Comparison of ENCODE assay signal across 21 mouse cellular contexts in genomic region chr10:83094248-83094647, GRCm38 (mm10).
DNase-seq lines count a peak whose midpoint lies in the region; ATAC-seq and TF ChIP-seq lines count a peak whose summit lies in the region.
"Had no signal": no experiment of that assay in that cellular context is flagged by ENCODE, and none has a peak within 500 bp of the region (broad histone marks: within the 10 kb centered on the region; RNA-seq: fewer than 3 reads in every experiment).

No protein-coding gene starts in this region.

- WGBS in hindbrain, embryonic 13.5 days = 88% methylated on average over 10 of the region's 10 CpGs
- WGBS in hindbrain, embryonic 14.5 days = 81% methylated on average over 10 of the region's 10 CpGs
- 70% methylated on average over 10 of the region's 10 CpGs for WGBS in heart, embryonic 11.5 days (ENCODE audit: insufficient replicate concordance)

- H3K9me3 ChIP-seq in hindbrain, embryonic 13.5 days = no peaks in the 10 kb centered on the region
- H3K9me3 ChIP-seq in hindbrain, embryonic 14.5 days (ENCODE audit: control insufficient read depth, low read length) = no peaks in the 10 kb centered on the region
- H3K9me3 ChIP-seq in heart, embryonic 11.5 days (replicated peaks; ENCODE audit: control insufficient read depth, low read length) = no peaks in the 10 kb centered on the region
- H3K9me3 ChIP-seq: forebrain, embryonic 13.5 days; heart, embryonic 10.5 days; midbrain, embryonic 13.5 days; neural tube, embryonic 15.5 days had no signal

- DNase-seq in hindbrain, embryonic 14.5 days (ENCODE audit: low spot score) = no peak
- peak; percentile 14 to 21 for DNase-seq in B cell, adult 2 months
- DNase-seq in NIH3T3 (ENCODE audit: low read depth) = peak; percentile 63
- no peak for DNase-seq in adrenal gland, adult 8-10 months
- no peak for DNase-seq in testis, postnatal 14 days (ENCODE audit: low spot score)
- DNase-seq: cerebellum, postnatal 10 days; gastrocnemius, postnatal 14 days; heart, postnatal 14 days; kidney, adult 2 months; kidney, postnatal 4 days; lung, adult 2 months; lung, postnatal 36 days; retina, postnatal 1 day had no signal

- H3K79me2 ChIP-seq in myocyte (ENCODE audit: control insufficient read depth, insufficient read depth) = no peaks in the 10 kb centered on the region

- no peak overlapping the region for H3K4me3 ChIP-seq in hindbrain, embryonic 13.5 days
- no peak overlapping the region for H3K4me3 ChIP-seq in hindbrain, embryonic 14.5 days (replicated peaks; ENCODE audit: low read length)
- no peak overlapping the region for H3K4me3 ChIP-seq in myocyte
- no peak overlapping the region for H3K4me3 ChIP-seq in heart, embryonic 11.5 days (ENCODE audit: low read depth, low read length)
- H3K4me3 ChIP-seq: forebrain, embryonic 13.5 days; heart, embryonic 10.5 days; midbrain, embryonic 13.5 days; neural tube, embryonic 15.5 days had no signal

- H3ac ChIP-seq in myocyte (ENCODE audit: control insufficient read depth, insufficient read length) = no peak overlapping the region

- no peaks in the 10 kb centered on the region for H3K27me3 ChIP-seq in hindbrain, embryonic 13.5 days
- H3K27me3 ChIP-seq in hindbrain, embryonic 14.5 days (ENCODE audit: control insufficient read depth, insufficient read depth, low read length) = no peaks in the 10 kb centered on the region
- H3K27me3 ChIP-seq in myocyte (ENCODE audit: control insufficient read depth, insufficient read depth, insufficient read length) = no peaks in the 10 kb centered on the region
- 0 out of 2 replicates have a peak, but pooled peaks cover 2% of the 10 kb centered on the region for H3K27me3 ChIP-seq in heart, embryonic 11.5 days (ENCODE audit: control insufficient read depth, insufficient read depth, low read length)
- H3K27me3 ChIP-seq: forebrain, embryonic 13.5 days; midbrain, embryonic 13.5 days; neural tube, embryonic 15.5 days had no signal

- no peak overlapping the region for H3K27ac ChIP-seq in hindbrain, embryonic 13.5 days
- H3K27ac ChIP-seq in hindbrain, embryonic 14.5 days = no peak overlapping the region
- no peak overlapping the region for H3K27ac ChIP-seq in heart, embryonic 11.5 days (ENCODE audit: low read depth, low read length)
- H3K27ac ChIP-seq: forebrain, embryonic 13.5 days; heart, embryonic 10.5 days; hindbrain, postnatal 0 days; midbrain, embryonic 13.5 days; neural tube, embryonic 15.5 days had no signal

- H3K4me2 ChIP-seq in hindbrain, embryonic 13.5 days = no peak overlapping the region
- H3K4me2 ChIP-seq in hindbrain, embryonic 14.5 days (replicated peaks) = no peak overlapping the region
- peak overlapping the region; percentile 92 for H3K4me2 ChIP-seq in myocyte (ENCODE audit: low read depth)
- H3K4me2 ChIP-seq in heart, embryonic 11.5 days = no peak overlapping the region
- H3K4me2 ChIP-seq: forebrain, embryonic 13.5 days; midbrain, embryonic 13.5 days; neural tube, embryonic 15.5 days had no signal

- H3K36me3 ChIP-seq in hindbrain, embryonic 13.5 days = no peaks in the 10 kb centered on the region
- no peaks in the 10 kb centered on the region for H3K36me3 ChIP-seq in hindbrain, embryonic 14.5 days (replicated peaks; ENCODE audit: control insufficient read depth, insufficient read depth)
- no peaks in the 10 kb centered on the region for H3K36me3 ChIP-seq in myocyte (ENCODE audit: control insufficient read depth, insufficient read depth)
- no peaks in the 10 kb centered on the region for H3K36me3 ChIP-seq in heart, embryonic 11.5 days (ENCODE audit: control insufficient read depth, insufficient read depth, low read length)
- H3K36me3 ChIP-seq: heart, embryonic 10.5 days; midbrain, embryonic 13.5 days; neural tube, embryonic 15.5 days had no signal

- 0 out of 2 replicates have a peak overlapping the region, but pooled peaks have one; percentile 5 for H3K9ac ChIP-seq in hindbrain, embryonic 13.5 days
- no peak overlapping the region for H3K9ac ChIP-seq in hindbrain, embryonic 14.5 days
- H3K9ac ChIP-seq in heart, embryonic 11.5 days (ENCODE audit: low read depth, low read length) = no peak overlapping the region
- H3K9ac ChIP-seq: forebrain, embryonic 13.5 days; midbrain, embryonic 13.5 days; neural tube, embryonic 15.5 days had no signal

- no peak for ATAC-seq in hindbrain, embryonic 13.5 days (ENCODE audit: low FRiP score)
- no peak for ATAC-seq in hindbrain, embryonic 14.5 days (ENCODE audit: low FRiP score)
- ATAC-seq in heart, embryonic 11.5 days (replicated peaks; ENCODE audit: insufficient number of reproducible peaks, low FRiP score, low TSS enrichment) = no peak
- ATAC-seq: forebrain, embryonic 13.5 days; hindbrain, postnatal 0 days; midbrain, embryonic 13.5 days had no signal

- peaks cover 54% of the 10 kb centered on the region for H3K4me1 ChIP-seq in hindbrain, embryonic 13.5 days (replicated peaks)
- peaks cover 25% of the 10 kb centered on the region for H3K4me1 ChIP-seq in hindbrain, embryonic 14.5 days (replicated peaks; ENCODE audit: control insufficient read depth, insufficient read depth, low read length)
- H3K4me1 ChIP-seq in heart, embryonic 11.5 days (ENCODE audit: control insufficient read depth, insufficient read depth, low read length) = peaks cover 7% of the 10 kb centered on the region

- no peak for TF ChIP-seq POLR2A in myocyte (IDR thresholded peaks at IDR 0.05; ENCODE audit: insufficient read length, low read depth)

TF ChIP-seq in myocyte, 11 proteins besides CTCF, POLR2A, EP300 and RAD21:
- TF ChIP-seq MAX (IDR thresholded peaks at IDR 0.05; ENCODE audit: low read depth) = no peak
- TF ChIP-seq MYOG (IDR thresholded peaks at IDR 0.05; ENCODE audit: control insufficient read depth in 1 of 3, insufficient read depth in 1 of 3, insufficient read length in 2 of 3, low read depth in 2 of 3) = no peak
- TF ChIP-seq E2F4 (IDR thresholded peaks at IDR 0.05; ENCODE audit: insufficient read depth) = no peak
- TF ChIP-seq TCF12 (IDR thresholded peaks at IDR 0.05; ENCODE audit: insufficient read depth, poor library complexity, severe bottlenecking) = no peak
- no peak for TF ChIP-seq MYOD1 (IDR thresholded peaks at IDR 0.05; ENCODE audit: control insufficient read depth in 1 of 3, insufficient read length in 2 of 3, low read depth in 2 of 3)
- TF ChIP-seq USF1 (IDR thresholded peaks at IDR 0.05; ENCODE audit: low read depth) = no peak
- TF ChIP-seq REST (IDR thresholded peaks at IDR 0.05; ENCODE audit: insufficient read depth, insufficient read length) = no peak
- TF ChIP-seq CEBPB (IDR thresholded peaks at IDR 0.05; ENCODE audit: insufficient read depth, poor library complexity, severe bottlenecking) = no peak
- TF ChIP-seq SRF (IDR thresholded peaks at IDR 0.05; ENCODE audit: control insufficient read depth, insufficient read length, low read depth) = no peak
- no peak for TF ChIP-seq POLR2AphosphoS2 (IDR thresholded peaks at IDR 0.05; ENCODE audit: insufficient read length, low read depth)
- TF ChIP-seq TCF3 (IDR thresholded peaks at IDR 0.05; ENCODE audit: insufficient read length, low read depth) = no peak
TF ChIP-seq in myocyte: peak in this region for 0.

Comparison
In these comparisons a context has a peak if more than half of its experiments do, and no peak if none do; other contexts are left out.
1. DNase-seq: peak in B cell, adult 2 months (2 of 2) and NIH3T3 (single experiment); none in hindbrain, embryonic 14.5 days (single experiment), adrenal gland, adult 8-10 months (single experiment) and testis, postnatal 14 days (single experiment).